Mouse (Mus musculus) kidney, postnatal 4 days (tissue): Measurements from ENCODE around the gene Bicral.

Experiments
- DNase-seq, 2 experiments: peaks; one replicate each; pipeline ENCODE4 v3.0.0; 2021; ENCODE audit warnings: mixed read lengths in 2 of 2

Bicral gene

GRCm38 (mm10) chr17:46750580-46750979 is 107.7 kb downstream of the Bicral start:
- no peak for DNase-seq

DNA sequence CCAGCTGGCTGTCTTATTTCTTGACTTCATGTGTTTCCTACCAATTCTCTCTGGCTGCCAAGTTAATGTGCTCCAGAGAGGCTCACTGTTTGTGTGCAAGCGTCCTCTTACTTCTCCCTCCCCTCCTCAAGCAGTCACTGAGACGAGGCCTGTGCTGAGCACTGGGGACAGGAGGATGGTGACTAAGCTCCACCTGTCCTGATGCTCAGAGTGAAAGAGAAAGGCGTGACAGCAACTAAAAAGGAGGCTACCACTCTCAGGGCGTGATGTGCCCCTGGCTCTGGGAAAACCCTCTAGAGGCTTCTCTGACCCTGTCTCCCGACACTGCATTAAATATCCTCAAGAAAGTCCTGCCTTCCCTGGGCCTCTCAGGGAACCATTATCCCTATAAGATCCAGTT is 109.0 kb downstream of the Bicral start:
- no peak for DNase-seq
